11 mouse cellular contexts compared by ENCODE assay signal in genomic region chr10:119408327-119408726, GRCm38 (mm10). TPM values are rescaled to one million over a fixed set of nuclear protein-coding genes. Genes with fewer than 3 reads are reported as not detected.
DNase-seq lines count a peak whose midpoint lies in the region; ATAC-seq lines count a peak whose summit lies in the region.
"Had no signal": no experiment of that assay in that cellular context is flagged by ENCODE, and none has a peak within 500 bp of the region (broad histone marks: within the 10 kb centered on the region; RNA-seq: fewer than 3 reads in every experiment).

No protein-coding gene starts in this region.

- H3K27me3 ChIP-seq in forebrain, embryonic 11.5 days (ENCODE audit: control insufficient read depth, insufficient read depth, low read length), result no peaks in the 10 kb centered on the region
- no peaks in the 10 kb centered on the region for H3K27me3 ChIP-seq in forebrain, embryonic 16.5 days (replicated peaks; ENCODE audit: control insufficient read depth, insufficient read depth, low read length)
- H3K27me3 ChIP-seq: heart, embryonic 12.5 days; megakaryocyte, embryonic 14.5 days had no signal

- WGBS in forebrain, embryonic 11.5 days, result 39% methylated on average over 6 of the region's 6 CpGs
- whole genome bisulfite sequencing in forebrain, embryonic 16.5 days, result 20% methylated on average over 6 of the region's 6 CpGs

- no peak overlapping the region for H3K27ac ChIP-seq in forebrain, embryonic 11.5 days (ENCODE audit: low read depth, low read length)
- H3K27ac ChIP-seq in forebrain, embryonic 16.5 days (ENCODE audit: low read length), result no peak overlapping the region

- no peak overlapping the region for H3K4me2 ChIP-seq in forebrain, embryonic 11.5 days (ENCODE audit: low read depth, low read length, severe bottlenecking)
- no peak overlapping the region for H3K4me2 ChIP-seq in forebrain, embryonic 16.5 days (ENCODE audit: low read length)
- H3K4me2 ChIP-seq: heart, embryonic 12.5 days had no signal

- H3K36me3 ChIP-seq in forebrain, embryonic 11.5 days (ENCODE audit: control insufficient read depth, insufficient read depth, low read length), result no peaks in the 10 kb centered on the region
- H3K36me3 ChIP-seq in forebrain, embryonic 16.5 days (ENCODE audit: control insufficient read depth, insufficient read depth), result no peaks in the 10 kb centered on the region
- H3K36me3 ChIP-seq: heart, embryonic 12.5 days had no signal

- no peak overlapping the region for H3K4me3 ChIP-seq in forebrain, embryonic 11.5 days (ENCODE audit: low read depth, low read length)
- no peak overlapping the region for H3K4me3 ChIP-seq in forebrain, embryonic 16.5 days (replicated peaks; ENCODE audit: low read length)
- H3K4me3 ChIP-seq: heart, embryonic 12.5 days; megakaryocyte, embryonic 14.5 days had no signal

- 0 out of 2 replicates have a peak, but pooled peaks have one; percentile 36 for ATAC-seq in forebrain, embryonic 11.5 days (replicated peaks; ENCODE audit: low FRiP score)
- no peak for ATAC-seq in forebrain, embryonic 16.5 days

- no peak for DNase-seq in forebrain, embryonic 11.5 days (ENCODE audit: low spot score)
- peak; percentile 6 for DNase-seq in kidney, adult 9 months
- no peak for DNase-seq in kidney, postnatal 25 days
- peak; percentile 23 to 28 for DNase-seq in B cell, adult 2 months
- peak; percentile 19 to 38 for DNase-seq in kidney, postnatal 4 days
- no peak for DNase-seq in spleen, adult 12 weeks (ENCODE audit: low spot score)
- no peak for DNase-seq in adrenal gland, postnatal 10 days
- DNase-seq: cerebellum, adult 11 months had no signal

- no peaks in the 10 kb centered on the region for H3K9me3 ChIP-seq in forebrain, embryonic 11.5 days (ENCODE audit: control insufficient read depth, low read length)
- no peaks in the 10 kb centered on the region for H3K9me3 ChIP-seq in forebrain, embryonic 16.5 days (ENCODE audit: control insufficient read depth, low read length)
- H3K9me3 ChIP-seq: heart, embryonic 12.5 days had no signal

- H3K9ac ChIP-seq in forebrain, embryonic 11.5 days (ENCODE audit: low read length), result no peak overlapping the region
- H3K9ac ChIP-seq in forebrain, embryonic 16.5 days (replicated peaks; ENCODE audit: low read depth, low read length), result no peak overlapping the region
- H3K9ac ChIP-seq: heart, embryonic 12.5 days had no signal

- no peaks in the 10 kb centered on the region for H3K4me1 ChIP-seq in forebrain, embryonic 11.5 days (replicated peaks; ENCODE audit: control insufficient read depth, insufficient read depth, low read length)
- H3K4me1 ChIP-seq in forebrain, embryonic 16.5 days (replicated peaks; ENCODE audit: control insufficient read depth, insufficient read depth, low read length), result peaks cover 8% of the 10 kb centered on the region; the same call in 1 of the 2 replicates
- H3K4me1 ChIP-seq: megakaryocyte, embryonic 14.5 days had no signal

RNA-seq across cellular contexts. Expression of gene Grip1, which starts 45.3 kb away (rescaled TPM):
- 9.3 and 9.8 TPM in 2 replicates for polyA plus RNA-seq in forebrain, embryonic 11.5 days (2014; fragmentation: Nextera tagmentation; extraction: Ambion mirVana)
- polyA plus RNA-seq in forebrain, embryonic 16.5 days (2015; fragmentation: Nextera tagmentation; extraction: Ambion mirVana), result 18.7 and 20.1 TPM in 2 replicates
- total RNA-seq in adrenal gland, postnatal 10 days (2021), result 1 to 10 TPM; 1.5 to 1.7 TPM

Comparison
In these comparisons a context has a peak if more than half of its experiments do, and no peak if none do; other contexts are left out.
1. DNase-seq: peak in kidney, adult 9 months (single experiment), B cell, adult 2 months (2 of 2) and kidney, postnatal 4 days (2 of 2); none in forebrain, embryonic 11.5 days (single experiment), kidney, postnatal 25 days (0 of 2), spleen, adult 12 weeks (single experiment) and adrenal gland, postnatal 10 days (single experiment).